14 mouse cellular contexts compared by ENCODE assay signal in genomic region chr13:99554960-99555359, GRCm38 (mm10).
"Had no signal": no experiment of that assay in that cellular context is flagged by ENCODE, and none has a peak within 500 bp of the region (broad histone marks: within the 10 kb centered on the region; RNA-seq: fewer than 3 reads in every experiment).

No protein-coding gene starts in this region.

- ATAC-seq: midbrain, embryonic 15.5 days had no signal

- DNase-seq: kidney, postnatal 10 days; kidney, postnatal 36 days; layer of hippocampus, postnatal 36 days; liver, embryonic 13.5 days; lung, adult 2 months; thymus, adult 18-20 months; thymus, postnatal 36 days had no signal

- H3K9me3 ChIP-seq: kidney, embryonic 15.5 days; liver, embryonic 13.5 days; midbrain, embryonic 12.5 days; midbrain, embryonic 15.5 days; neural tube, embryonic 12.5 days; neural tube, embryonic 15.5 days had no signal

- H3K4me2 ChIP-seq: kidney, embryonic 15.5 days; liver, embryonic 13.5 days; midbrain, embryonic 12.5 days; midbrain, embryonic 15.5 days; neural tube, embryonic 12.5 days; neural tube, embryonic 15.5 days had no signal

- H3K4me3 ChIP-seq: kidney, embryonic 15.5 days; left cerebral cortex, adult 2 months; liver, embryonic 13.5 days; midbrain, embryonic 12.5 days; midbrain, embryonic 15.5 days; neural tube, embryonic 12.5 days; neural tube, embryonic 15.5 days had no signal

- H3K27ac ChIP-seq: kidney, embryonic 15.5 days; left cerebral cortex, adult 2 months; liver, embryonic 13.5 days; macrophage; midbrain, embryonic 12.5 days; midbrain, embryonic 15.5 days; neural tube, embryonic 12.5 days; neural tube, embryonic 15.5 days had no signal

- H3K27me3 ChIP-seq: kidney, embryonic 15.5 days; liver, embryonic 13.5 days; midbrain, embryonic 12.5 days; midbrain, embryonic 15.5 days; neural tube, embryonic 12.5 days; neural tube, embryonic 15.5 days had no signal

- H3K9ac ChIP-seq: kidney, embryonic 15.5 days; liver, embryonic 13.5 days; midbrain, embryonic 12.5 days; midbrain, embryonic 15.5 days; neural tube, embryonic 12.5 days; neural tube, embryonic 15.5 days had no signal

- H3K4me1 ChIP-seq: kidney, embryonic 15.5 days; liver, embryonic 13.5 days had no signal

- H3K36me3 ChIP-seq: kidney, embryonic 15.5 days; liver, embryonic 13.5 days; midbrain, embryonic 12.5 days; midbrain, embryonic 15.5 days; neural tube, embryonic 12.5 days; neural tube, embryonic 15.5 days had no signal
